Mouse (Mus musculus): ENCODE results near the gene Esp3. TPM values are rescaled to one million over a fixed set of nuclear protein-coding genes. Genes with fewer than 3 reads are reported as not detected.
"Not testable (repeated sequence)": the region's sequence is repeated elsewhere in the genome, so short reads cannot be mapped to it uniquely, and the experiment has no call there.

Gene Esp3
- not detected in 2 replicates for total RNA-seq (2017)

DNA sequence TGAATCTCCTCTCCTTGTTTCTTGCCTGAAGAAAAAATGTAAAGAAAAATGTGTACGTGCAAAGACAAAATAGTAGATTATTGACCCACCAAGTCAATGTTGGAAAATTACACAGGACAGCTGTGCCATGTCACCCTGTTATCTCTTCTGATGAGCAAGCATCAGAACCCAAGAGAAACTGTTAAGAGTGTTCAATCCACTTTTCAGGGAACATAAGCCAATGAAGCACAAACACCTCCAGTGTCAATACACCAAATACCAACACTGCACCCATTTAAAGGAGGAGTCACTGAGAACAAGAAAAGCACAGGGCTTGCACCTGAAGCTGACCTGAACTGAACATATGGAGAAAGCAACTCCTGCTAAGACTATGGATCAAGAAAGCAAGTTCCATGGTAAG lies at the start of gene Esp3:
TSS of gene Esp3 (plus strand) at position 301 of the 400 bp plus-strand sequence.
- not testable (repeated sequence) for ATAC-seq (replicated peaks in 1 of 2; ENCODE audit: insufficient read depth in 1 of 2, low FRiP score in 2 of 2, low TSS enrichment in 1 of 2, low read depth in 1 of 2, poor library complexity in 2 of 2, severe bottlenecking in 2 of 2)

DNA sequence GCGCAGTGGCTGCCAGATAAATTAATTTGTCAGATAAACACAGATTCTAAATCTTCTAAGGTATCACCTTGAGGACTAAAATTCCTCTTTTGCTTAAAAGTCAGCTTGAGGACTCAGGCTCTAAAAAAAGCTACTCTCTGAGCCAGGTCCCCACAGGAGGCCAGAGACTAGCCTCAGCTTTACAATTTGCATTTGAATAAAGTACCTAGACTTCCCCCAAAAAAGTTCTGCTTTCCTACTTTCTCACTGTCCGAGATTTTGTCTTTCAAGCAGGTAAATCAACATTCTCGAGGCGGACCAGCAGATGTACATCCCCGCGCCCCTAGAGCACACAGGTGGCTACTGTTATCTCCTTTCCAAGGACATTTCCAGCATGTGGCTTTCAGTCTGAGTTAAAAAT lies 48.0 kb upstream of the Esp3 start:
- ATAC-seq (replicated peaks in 1 of 2; ENCODE audit: insufficient read depth in 1 of 2, low FRiP score in 2 of 2, low TSS enrichment in 1 of 2, low read depth in 1 of 2, poor library complexity in 2 of 2, severe bottlenecking in 2 of 2) = not testable (repeated sequence)

DNA sequence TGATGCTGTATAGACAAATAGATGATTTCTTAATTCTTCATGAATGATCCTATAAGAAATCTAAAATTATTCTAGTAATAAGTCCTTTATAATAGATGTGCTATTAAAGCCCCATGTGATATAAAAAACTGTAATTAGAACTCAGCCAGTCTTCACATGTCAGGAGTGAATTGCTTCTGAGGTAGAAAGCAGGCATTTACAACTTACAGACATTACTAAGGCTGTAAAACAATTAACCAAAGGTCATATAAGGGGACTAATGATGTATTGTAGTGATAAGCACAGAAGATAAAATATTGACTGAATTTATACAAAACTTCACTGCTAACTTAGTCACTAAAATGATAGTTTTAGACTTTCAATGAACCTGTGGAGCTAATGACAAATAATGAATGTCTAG lies 40.6 kb upstream of the Esp3 start:
- ATAC-seq (replicated peaks in 1 of 2; ENCODE audit: insufficient read depth in 1 of 2, low FRiP score in 2 of 2, low TSS enrichment in 1 of 2, low read depth in 1 of 2, poor library complexity in 2 of 2, severe bottlenecking in 2 of 2) = no peak

DNA sequence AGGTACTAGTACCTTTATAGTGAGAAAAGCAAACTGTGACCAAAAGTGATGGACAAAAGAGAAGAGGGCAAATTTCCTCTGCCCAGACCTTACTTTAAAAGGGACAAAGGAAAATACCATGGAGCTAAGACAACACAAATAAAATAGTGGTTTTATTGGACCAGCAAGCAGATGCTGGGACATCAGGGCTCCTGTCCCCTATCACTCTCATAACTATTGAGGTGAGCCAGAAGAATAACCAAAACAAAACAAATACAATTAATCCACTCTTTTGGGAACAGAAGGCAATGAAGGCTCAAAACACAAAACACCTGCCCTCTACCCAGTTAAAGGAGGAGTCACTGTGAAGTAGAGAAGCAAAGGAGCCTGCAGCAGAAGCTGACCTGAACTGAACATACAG lies 33.6 kb upstream of the Esp3 start, which contains the start of gene Esp4:
TSS of gene Esp4 (plus strand) at position 301 of the 400 bp plus-strand sequence.
- no peak for ATAC-seq (replicated peaks in 1 of 2; ENCODE audit: insufficient read depth in 1 of 2, low FRiP score in 2 of 2, low TSS enrichment in 1 of 2, low read depth in 1 of 2, poor library complexity in 2 of 2, severe bottlenecking in 2 of 2)

DNA sequence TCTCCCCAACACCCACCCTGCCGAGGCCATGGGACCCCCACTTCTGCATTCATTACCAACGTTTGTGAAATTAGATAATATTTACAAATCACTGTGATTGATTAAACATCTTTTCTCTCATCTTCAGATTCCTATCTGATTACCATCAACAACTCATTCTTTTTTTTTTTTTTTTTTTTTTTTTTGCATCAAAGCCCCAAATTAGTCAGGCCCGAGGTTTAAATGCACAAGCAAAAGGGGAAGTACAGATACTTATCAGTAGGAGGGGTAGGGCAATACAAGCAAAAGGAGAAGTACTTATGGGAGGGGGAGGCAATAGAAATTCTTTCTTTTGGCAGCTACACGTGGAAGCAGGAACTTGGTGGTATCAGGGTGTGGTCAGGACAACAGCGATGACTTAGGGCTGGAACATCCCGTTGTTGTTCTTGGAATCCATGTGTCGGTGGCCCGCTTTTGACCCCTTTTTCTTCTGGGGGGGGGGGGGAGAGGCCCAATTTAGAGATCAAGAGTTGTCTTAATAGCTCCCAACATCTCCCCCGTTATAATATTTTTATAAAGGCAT lies 30.3 kb downstream of the Esp3 start:
- not testable (repeated sequence) for ATAC-seq (replicated peaks in 1 of 2; ENCODE audit: insufficient read depth in 1 of 2, low FRiP score in 2 of 2, low TSS enrichment in 1 of 2, low read depth in 1 of 2, poor library complexity in 2 of 2, severe bottlenecking in 2 of 2)

DNA sequence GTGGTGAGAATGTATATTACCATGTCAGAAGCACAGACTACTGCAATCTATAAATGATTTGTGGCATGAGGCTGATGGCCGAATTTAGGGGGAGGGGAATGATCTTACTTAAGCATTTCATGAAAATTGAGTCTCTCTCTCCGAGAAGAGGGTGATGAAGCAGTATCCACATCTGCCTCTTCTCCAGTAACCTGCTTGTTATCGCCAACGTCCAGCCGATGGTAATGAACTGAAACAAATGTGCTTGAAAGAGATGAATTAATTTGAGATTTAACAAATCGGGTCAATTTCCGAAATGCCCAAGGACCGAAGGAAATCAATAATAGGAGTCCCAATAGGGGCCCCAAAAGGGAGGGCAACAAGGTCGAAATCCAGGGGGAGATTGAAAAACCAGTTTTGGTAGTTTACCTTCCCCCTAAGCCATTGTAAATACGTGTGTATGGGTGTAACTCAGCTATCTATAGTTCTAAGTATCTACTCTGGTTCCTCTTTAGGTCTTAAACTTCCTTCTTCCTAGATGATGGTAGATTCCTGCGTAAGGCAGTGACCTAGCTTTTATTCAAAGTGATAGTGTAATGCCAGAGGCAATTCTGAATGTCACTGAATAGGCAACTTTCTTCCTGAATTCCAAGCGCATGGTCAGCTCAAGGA lies 31.4 kb downstream of the Esp3 start:
- ATAC-seq (replicated peaks in 1 of 2; ENCODE audit: insufficient read depth in 1 of 2, low FRiP score in 2 of 2, low TSS enrichment in 1 of 2, low read depth in 1 of 2, poor library complexity in 2 of 2, severe bottlenecking in 2 of 2) = not testable (repeated sequence)

Other genes with a start within 250 kb of the Esp3 start
- gene Esp8, start 112.1 kb upstream of the Esp3 start, total RNA-seq (2017) = not detected in 2 replicates
- gene Esp6, start 70.6 kb upstream of the Esp3 start, total RNA-seq (2017) = not detected in 2 replicates
- not detected in 2 replicates for gene Esp4, start 33.5 kb upstream of the Esp3 start, total RNA-seq (2017)
- gene Esp1, start 95.0 kb downstream of the Esp3 start, total RNA-seq (2017) = not detected in 2 replicates
- gene Crisp2, start 174.9 kb downstream of the Esp3 start, total RNA-seq (2017) = 13.6 TPM in 1 of 2 replicates, not detected in the other
- 2.2 and 8.2 TPM in 2 replicates for gene Rhag, start 179.1 kb downstream of the Esp3 start, total RNA-seq (2017)
- 4.8 and 10.0 TPM in 2 replicates for gene 9130008F23Rik, start 248.5 kb downstream of the Esp3 start, total RNA-seq (2017)

All from hematopoietic stem cell, adult 5-6 weeks (primary cell).